Mouse (Mus musculus) urinary bladder, postnatal 0 days (tissue): ENCODE measurements around the gene Kcne3. TPM values are rescaled to one million over a fixed set of nuclear protein-coding genes. Genes with fewer than 3 reads are reported as not detected.

Experiments
- polyA plus RNA-seq: library from polyadenylated mRNA; unstranded; fragments of >200 nt; fragmentation: Nextera tagmentation; extraction: Ambion mirVana; gene quantifications from 2 replicates; pipeline ENCODE4 v1.2.1, GENCODE M21; 2015

The Kcne3 gene
- 1.2 and 1.4 TPM in 2 replicates for polyA plus RNA-seq

GRCm38 (mm10) chr7:100176269-100176668, at the start of gene Kcne3:
Kcne3 (plus strand) TSS chr7:100176502.

GRCm38 (mm10) chr7:100159105-100159841, 17.0 kb upstream of the Kcne3 start, which contains the start of gene Lipt2:
Lipt2 (plus strand) TSS chr7:100159277.

DNA sequence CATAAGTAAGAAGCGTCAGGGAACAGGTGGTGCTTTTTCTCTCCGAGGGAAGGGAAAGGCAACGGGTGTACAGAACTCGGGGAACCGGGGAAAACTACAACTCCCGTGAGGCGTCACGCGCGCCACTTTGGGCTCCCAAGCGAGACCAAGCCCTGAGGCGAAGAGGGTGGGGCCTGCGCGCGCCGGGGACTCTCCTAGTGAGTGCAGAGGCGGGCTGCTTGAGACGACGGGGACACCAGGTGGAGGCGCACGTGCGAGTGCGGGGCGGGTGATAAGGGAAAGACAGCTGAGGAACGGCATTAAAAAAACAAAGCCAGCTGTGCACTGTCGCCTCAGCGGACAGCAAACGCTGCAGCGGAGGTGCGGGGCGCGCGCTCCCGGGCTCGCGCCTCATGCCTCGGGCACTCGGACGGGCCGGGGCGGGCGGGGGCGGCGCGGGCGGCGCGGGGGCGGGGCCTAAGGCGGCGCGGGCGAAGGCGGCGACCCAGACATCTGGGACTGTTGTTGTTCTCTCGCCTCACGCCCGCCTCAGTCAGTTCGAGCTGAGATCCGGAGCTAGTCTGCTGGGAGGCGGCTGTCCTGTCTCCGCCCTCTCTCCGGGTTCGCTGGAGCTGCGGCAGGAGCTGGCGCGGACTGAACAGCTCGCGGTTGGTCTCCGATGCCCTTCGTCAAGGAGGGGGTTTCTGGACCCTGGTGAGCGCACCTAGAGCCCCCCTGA, 51.0 kb downstream of the Kcne3 start, which contains the start of gene Pgm2l1:
Gene Pgm2l1 (plus strand): TSS at position 237 of the 718 bp plus-strand sequence.

Other genes with a start within 250 kb of the Kcne3 start
- gene Rnf169, start 196.1 kb upstream of the Kcne3 start, polyA plus RNA-seq: 2.1 and 2.2 TPM in 2 replicates
- 6.4 and 7.0 TPM in 2 replicates for gene Chrdl2, start 170.3 kb upstream of the Kcne3 start, polyA plus RNA-seq
- 20.0 and 24.8 TPM in 2 replicates for gene Pold3, start 54.9 kb upstream of the Kcne3 start, polyA plus RNA-seq
- gene Lipt2, start 17.2 kb upstream of the Kcne3 start, polyA plus RNA-seq: 13.1 and 15.2 TPM in 2 replicates
- 1.1 TPM in 2 replicates for gene Pgm2l1, start 50.9 kb downstream of the Kcne3 start, polyA plus RNA-seq
- gene P4ha3, start 109.0 kb downstream of the Kcne3 start, polyA plus RNA-seq: 3.8 and 7.2 TPM in 2 replicates
- gene C2cd3, start 195.7 kb downstream of the Kcne3 start, polyA plus RNA-seq: 5.6 and 6.6 TPM in 2 replicates
- 87.3 and 102 TPM in 2 replicates for gene Ppme1, start 195.8 kb downstream of the Kcne3 start, polyA plus RNA-seq